Mouse (Mus musculus): ENCODE results near the gene Dkk3. TPM values are rescaled to one million over a fixed set of nuclear protein-coding genes. Genes with fewer than 3 reads are reported as not detected.

Dkk3 gene
- polyA plus RNA-seq, 1 experiment from 2014 or later = 9.0 TPM

- no peaks in the 10 kb centered on the region for H3K4me1 ChIP-seq (replicated peaks)
- H3K4me3 ChIP-seq = no peak overlapping the region
- H3K36me3 ChIP-seq = peaks cover 92% of the 10 kb centered on the region
- H3K9me3 ChIP-seq = no peaks in the 10 kb centered on the region
- H3K27me3 ChIP-seq (ENCODE audit: insufficient read depth, poor library complexity, severe bottlenecking) = no peaks in the 10 kb centered on the region
- no peak for DNase-seq (ENCODE audit: low spot score)
- no peak overlapping the region for H3K27ac ChIP-seq
- WGBS = 93% methylated on average over 1 of the region's 1 CpGs
Measured at GRCm38 (mm10) chr7:112082636-112083035, 76.2 kb downstream of the Dkk3 start.

GRCm38 (mm10) chr7:112074868-112075267, 84.0 kb downstream of the Dkk3 start:
- H3K27me3 ChIP-seq (ENCODE audit: insufficient read depth, poor library complexity, severe bottlenecking) = no peaks in the 10 kb centered on the region
- 90% methylated on average over 5 of the region's 5 CpGs for WGBS
- no peak overlapping the region for H3K27ac ChIP-seq
- DNase-seq (ENCODE audit: low spot score) = no peak
- no peaks in the 10 kb centered on the region for H3K9me3 ChIP-seq
- no peaks in the 10 kb centered on the region for H3K4me1 ChIP-seq (replicated peaks)
- H3K36me3 ChIP-seq = peaks cover 84% of the 10 kb centered on the region
- no peak overlapping the region for H3K4me3 ChIP-seq

Other genes starting within 250 kb of the Dkk3 start
- gene Usp47, start 135.6 kb downstream of the Dkk3 start, polyA plus RNA-seq (2016; fragmentation: Nextera tagmentation; extraction: Ambion mirVana) = 70.9 and 82.0 TPM in 2 replicates
- 0.77 and 1.2 TPM in 2 replicates for gene Mical2, start 66.8 kb upstream of the Dkk3 start, polyA plus RNA-seq (2016; fragmentation: Nextera tagmentation; extraction: Ambion mirVana)

Data from hindbrain, embryonic 10.5 days (tissue).